In the genomic region with DNA sequence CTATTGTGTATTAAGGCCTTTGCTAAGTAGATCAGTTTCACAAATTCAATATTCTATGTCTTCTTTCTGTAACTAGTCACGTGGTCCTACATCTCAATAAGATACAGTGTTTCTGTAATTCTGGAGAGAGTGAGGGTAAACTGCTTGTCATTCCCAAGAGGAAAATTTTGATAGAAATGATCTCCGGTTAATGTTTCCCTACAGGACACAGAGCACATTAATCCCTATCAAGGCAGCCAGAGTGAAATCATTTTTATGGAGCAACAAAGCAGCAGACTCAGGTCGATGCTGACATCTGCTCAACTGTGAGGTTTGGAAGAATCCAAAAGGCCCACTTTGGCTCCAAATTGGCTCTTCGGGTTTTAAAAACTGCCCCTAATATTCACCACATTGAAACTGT, we compare ENCODE assay signal across 32 mouse cellular contexts.
"Had no signal": no experiment of that assay in that cellular context is flagged by ENCODE, and none has a peak within 500 bp of the region (broad histone marks: within the 10 kb centered on the region; RNA-seq: fewer than 3 reads in every experiment).

No protein-coding gene starts in this region.

- H3K36me3 ChIP-seq: limb, embryonic 10.5 days; limb, embryonic 12.5 days; limb, embryonic 13.5 days; limb, embryonic 15.5 days; liver, embryonic 12.5 days; liver, embryonic 13.5 days; liver, embryonic 15.5 days; lung, embryonic 15.5 days; midbrain, embryonic 10.5 days; midbrain, embryonic 12.5 days; midbrain, embryonic 13.5 days; midbrain, embryonic 15.5 days had no signal

- H3K9me3 ChIP-seq: limb, embryonic 10.5 days; limb, embryonic 12.5 days; limb, embryonic 13.5 days; limb, embryonic 15.5 days; liver, embryonic 12.5 days; liver, embryonic 13.5 days; liver, embryonic 15.5 days; lung, embryonic 15.5 days; megakaryocyte, embryonic 14.5 days; midbrain, embryonic 10.5 days; midbrain, embryonic 12.5 days; midbrain, embryonic 13.5 days; midbrain, embryonic 15.5 days had no signal

- H3K27me3 ChIP-seq: limb, embryonic 12.5 days; limb, embryonic 13.5 days; limb, embryonic 15.5 days; liver, embryonic 12.5 days; liver, embryonic 13.5 days; liver, embryonic 15.5 days; lung, embryonic 15.5 days; megakaryocyte, embryonic 14.5 days; midbrain, embryonic 12.5 days; midbrain, embryonic 13.5 days; midbrain, embryonic 15.5 days had no signal

- H3K27ac ChIP-seq: left cerebral cortex, adult 2 months; limb, embryonic 10.5 days; limb, embryonic 12.5 days; limb, embryonic 13.5 days; limb, embryonic 15.5 days; liver, embryonic 12.5 days; liver, embryonic 13.5 days; liver, embryonic 14.5 days; liver, embryonic 15.5 days; lung, embryonic 15.5 days; macrophage; midbrain, embryonic 10.5 days; midbrain, embryonic 12.5 days; midbrain, embryonic 13.5 days; midbrain, embryonic 15.5 days had no signal

- H3K9ac ChIP-seq: limb, embryonic 12.5 days; limb, embryonic 13.5 days; limb, embryonic 15.5 days; liver, embryonic 12.5 days; liver, embryonic 13.5 days; liver, embryonic 14.5 days; liver, embryonic 15.5 days; liver, postnatal 0 days; lung, embryonic 14.5 days; lung, embryonic 15.5 days; midbrain, embryonic 12.5 days; midbrain, embryonic 13.5 days; midbrain, embryonic 15.5 days had no signal

- H3K4me1 ChIP-seq: limb, embryonic 10.5 days; limb, embryonic 12.5 days; limb, embryonic 13.5 days; liver, embryonic 12.5 days; liver, embryonic 13.5 days; liver, embryonic 15.5 days; lung, embryonic 15.5 days; megakaryocyte, embryonic 14.5 days; midbrain, embryonic 10.5 days; midbrain, embryonic 12.5 days; midbrain, embryonic 13.5 days; midbrain, embryonic 15.5 days had no signal

- DNase-seq: left cerebral cortex, postnatal 4 days; liver; liver, embryonic 13.5 days; liver, postnatal 0 days; lung, adult 18-20 months; lung, adult 2 months; lung, embryonic 14.5 days; lung, postnatal 10 days; lung, postnatal 14 days; lung, postnatal 36 days; lung, postnatal 4 days; midbrain, embryonic 14.5 days had no signal

- H3K4me3 ChIP-seq: left cerebral cortex, adult 2 months; limb, embryonic 10.5 days; limb, embryonic 12.5 days; limb, embryonic 13.5 days; limb, embryonic 15.5 days; liver, embryonic 12.5 days; liver, embryonic 13.5 days; liver, embryonic 15.5 days; lung, embryonic 15.5 days; megakaryocyte, embryonic 14.5 days; midbrain, embryonic 10.5 days; midbrain, embryonic 12.5 days; midbrain, embryonic 13.5 days; midbrain, embryonic 15.5 days; myocyte had no signal

- H3K4me2 ChIP-seq: limb, embryonic 12.5 days; limb, embryonic 13.5 days; limb, embryonic 15.5 days; liver, embryonic 11.5 days; liver, embryonic 12.5 days; liver, embryonic 13.5 days; liver, embryonic 15.5 days; lung, embryonic 14.5 days; lung, embryonic 15.5 days; midbrain, embryonic 11.5 days; midbrain, embryonic 12.5 days; midbrain, embryonic 13.5 days; midbrain, embryonic 15.5 days had no signal

- ATAC-seq: liver, embryonic 12.5 days; liver, postnatal 0 days; lung, postnatal 0 days; midbrain, embryonic 13.5 days; midbrain, embryonic 15.5 days; midbrain, embryonic 16.5 days had no signal
